Comparison of ENCODE assay signal across 10 mouse cellular contexts in the genomic region with DNA sequence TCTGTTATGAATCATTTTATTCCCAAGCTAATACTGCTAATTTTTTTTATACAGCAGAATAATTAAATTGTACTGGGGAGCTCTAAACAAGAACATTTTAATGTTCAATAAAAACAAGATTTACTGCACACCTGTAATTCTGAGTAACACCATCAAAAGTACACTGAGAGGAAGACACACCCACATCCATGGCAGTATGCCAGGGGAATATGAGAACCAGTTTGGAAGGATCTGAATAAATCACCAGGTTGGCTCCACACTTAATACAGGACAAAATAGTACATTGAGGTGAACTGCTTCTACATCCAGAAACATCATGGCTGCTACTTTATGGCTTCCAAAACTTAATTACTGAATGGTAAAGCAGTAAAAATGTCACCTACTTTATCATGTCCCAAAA. TPM values are rescaled to one million over a fixed set of nuclear protein-coding genes. Genes with fewer than 3 reads are reported as not detected.
DNase-seq lines count a peak whose midpoint lies in the region; ATAC-seq lines count a peak whose summit lies in the region.
"Had no signal": no experiment of that assay in that cellular context is flagged by ENCODE, and none has a peak within 500 bp of the region (broad histone marks: within the 10 kb centered on the region; RNA-seq: fewer than 3 reads in every experiment).

No protein-coding gene starts in this region.

- peaks cover 15% of the 10 kb centered on the region; the same call in 1 of the 2 replicates for H3K4me1 ChIP-seq in heart, embryonic 12.5 days (replicated peaks)
- H3K4me1 ChIP-seq in midbrain, embryonic 14.5 days (ENCODE audit: control insufficient read depth, insufficient read depth, low read length) = 0 out of 2 replicates have a peak, but pooled peaks cover 3% of the 10 kb centered on the region
- H3K4me1 ChIP-seq in midbrain, embryonic 13.5 days (replicated peaks) = peaks cover 31% of the 10 kb centered on the region

- peak; percentile 90 for DNase-seq in heart, adult 11 months
- peak; percentile 5 for DNase-seq in midbrain, embryonic 14.5 days
- DNase-seq in heart, postnatal 36 days = peak; percentile 19 to 26
- peak; percentile 38 for DNase-seq in skeletal muscle tissue, adult 2 months (ENCODE audit: low read depth, low spot score)
- no peak for DNase-seq in embryo, embryonic 10 days (ENCODE audit: low spot score)

- no peak overlapping the region for H3K9ac ChIP-seq in heart, embryonic 12.5 days
- no peak overlapping the region for H3K9ac ChIP-seq in midbrain, embryonic 14.5 days (replicated peaks; ENCODE audit: low read length)
- no peak overlapping the region for H3K9ac ChIP-seq in midbrain, embryonic 13.5 days (replicated peaks)
- H3K9ac ChIP-seq: embryonic facial prominence, embryonic 13.5 days; lung, embryonic 15.5 days had no signal

- no peaks in the 10 kb centered on the region for H3K27me3 ChIP-seq in heart, embryonic 12.5 days (replicated peaks)
- no peaks in the 10 kb centered on the region for H3K27me3 ChIP-seq in midbrain, embryonic 14.5 days (ENCODE audit: control insufficient read depth, insufficient read depth, low read length)
- no peaks in the 10 kb centered on the region for H3K27me3 ChIP-seq in midbrain, embryonic 13.5 days
- H3K27me3 ChIP-seq: embryonic facial prominence, embryonic 13.5 days; lung, embryonic 15.5 days had no signal

- H3K27ac ChIP-seq in heart, embryonic 12.5 days (ENCODE audit: poor library complexity, severe bottlenecking) = no peak overlapping the region
- H3K27ac ChIP-seq in midbrain, embryonic 14.5 days (replicated peaks; ENCODE audit: low read depth, low read length) = no peak overlapping the region
- H3K27ac ChIP-seq in midbrain, embryonic 13.5 days = no peak overlapping the region
- H3K27ac ChIP-seq: embryonic facial prominence, embryonic 13.5 days; lung, embryonic 15.5 days had no signal

- ATAC-seq in heart, embryonic 12.5 days (ENCODE audit: insufficient number of reproducible peaks, low FRiP score) = no peak
- ATAC-seq in midbrain, embryonic 14.5 days (ENCODE audit: low FRiP score, low TSS enrichment) = no peak
- no peak for ATAC-seq in midbrain, embryonic 13.5 days

- no peaks in the 10 kb centered on the region for H3K9me3 ChIP-seq in heart, embryonic 12.5 days (replicated peaks)
- H3K9me3 ChIP-seq in midbrain, embryonic 14.5 days (ENCODE audit: control insufficient read depth, low read length) = no peaks in the 10 kb centered on the region
- no peaks in the 10 kb centered on the region for H3K9me3 ChIP-seq in midbrain, embryonic 13.5 days
- H3K9me3 ChIP-seq: embryonic facial prominence, embryonic 13.5 days; lung, embryonic 15.5 days had no signal

- intact Hi-C loops in heart, postnatal 36 days (cut with DNase I) = no loop called here

- no peak overlapping the region for H3K4me3 ChIP-seq in heart, embryonic 12.5 days
- H3K4me3 ChIP-seq in midbrain, embryonic 14.5 days (replicated peaks; ENCODE audit: low read depth, low read length) = no peak overlapping the region
- H3K4me3 ChIP-seq in midbrain, embryonic 13.5 days (replicated peaks) = no peak overlapping the region
- H3K4me3 ChIP-seq: embryonic facial prominence, embryonic 13.5 days; lung, embryonic 15.5 days had no signal

- H3K4me2 ChIP-seq in heart, embryonic 12.5 days = no peak overlapping the region
- H3K4me2 ChIP-seq in midbrain, embryonic 14.5 days (ENCODE audit: low read length) = no peak overlapping the region
- H3K4me2 ChIP-seq in midbrain, embryonic 13.5 days (replicated peaks) = no peak overlapping the region
- H3K4me2 ChIP-seq: embryonic facial prominence, embryonic 13.5 days; lung, embryonic 15.5 days had no signal

- peaks cover 20% of the 10 kb centered on the region for H3K36me3 ChIP-seq in heart, embryonic 12.5 days
- H3K36me3 ChIP-seq in midbrain, embryonic 14.5 days (ENCODE audit: control insufficient read depth, insufficient read depth, low read length) = peaks cover 26% of the 10 kb centered on the region
- peaks cover 17% of the 10 kb centered on the region for H3K36me3 ChIP-seq in midbrain, embryonic 13.5 days

RNA-seq across cellular contexts. Expression of a gene that starts 11.2 kb away (rescaled TPM):
- polyA plus RNA-seq in heart, embryonic 12.5 days (2016; fragmentation: Nextera tagmentation; extraction: Ambion mirVana) = 257 and 259 TPM in 2 replicates
- 177 and 214 TPM in 2 replicates for polyA plus RNA-seq in midbrain, embryonic 14.5 days (2014; fragmentation: Nextera tagmentation; extraction: Ambion mirVana)
- polyA plus RNA-seq in midbrain, embryonic 13.5 days (2015; fragmentation: Nextera tagmentation; extraction: Ambion mirVana) = 283 and 294 TPM in 2 replicates
- total RNA-seq in heart, postnatal 36 days (2021) = 10 to 100 TPM; 82.5 to 83.7 TPM

RNA-seq across cellular contexts. Expression of a gene that starts 37.6 kb away (rescaled TPM):
- 0.14 and 0.67 TPM in 2 replicates for polyA plus RNA-seq in heart, embryonic 12.5 days (2016; fragmentation: Nextera tagmentation; extraction: Ambion mirVana)
- polyA plus RNA-seq in midbrain, embryonic 14.5 days (2014; fragmentation: Nextera tagmentation; extraction: Ambion mirVana) = 0.73 and 1.4 TPM in 2 replicates
- 0.81 and 0.93 TPM in 2 replicates for polyA plus RNA-seq in midbrain, embryonic 13.5 days (2015; fragmentation: Nextera tagmentation; extraction: Ambion mirVana)
- total RNA-seq in heart, postnatal 36 days (2021) = under 1 TPM in 1 of 2 experiments, not detected in 1; 0.22 TPM
- total RNA-seq: left cerebral cortex, postnatal 25 days had no signal

RNA-seq across cellular contexts. Expression of a gene that starts 43.0 kb away (rescaled TPM):
- polyA plus RNA-seq in heart, embryonic 12.5 days (2016; fragmentation: Nextera tagmentation; extraction: Ambion mirVana) = 76.5 and 79.5 TPM in 2 replicates
- 45.2 and 62.6 TPM in 2 replicates for polyA plus RNA-seq in midbrain, embryonic 14.5 days (2014; fragmentation: Nextera tagmentation; extraction: Ambion mirVana)
- polyA plus RNA-seq in midbrain, embryonic 13.5 days (2015; fragmentation: Nextera tagmentation; extraction: Ambion mirVana) = 54.4 and 55.8 TPM in 2 replicates
- total RNA-seq in heart, postnatal 36 days (2021) = 100 to 1,000 TPM; 141 to 157 TPM

RNA-seq across cellular contexts. Expression of a gene that starts 46.6 kb away (rescaled TPM):
- polyA plus RNA-seq in heart, embryonic 12.5 days (2016; fragmentation: Nextera tagmentation; extraction: Ambion mirVana) = 31.6 and 32.4 TPM in 2 replicates
- 91.4 and 115 TPM in 2 replicates for polyA plus RNA-seq in midbrain, embryonic 14.5 days (2014; fragmentation: Nextera tagmentation; extraction: Ambion mirVana)
- 68.0 and 69.0 TPM in 2 replicates for polyA plus RNA-seq in midbrain, embryonic 13.5 days (2015; fragmentation: Nextera tagmentation; extraction: Ambion mirVana)
- total RNA-seq in heart, postnatal 36 days (2021) = 10 to 100 TPM in 1 of 2 experiments, 1 to 10 TPM in 1; 9.8 to 10.6 TPM
